Mouse (Mus musculus) spleen, adult 2 months (tissue): ENCODE results near the gene Wdfy1. TPM values are rescaled to one million over a fixed set of nuclear protein-coding genes. Genes with fewer than 3 reads are reported as not detected.

Experiments used
- DNase-seq, 2 experiments: peaks; one replicate each; pipeline versions ENCODE4 v3.0.0 to v3.0.0-alpha.2; 2012 to 2021; ENCODE audit warnings: low spot score in 2 of 2, low read depth in 1 of 2
- H3K27ac ChIP-seq: fragments of 200-500 bp; 2 replicates; pipeline ENCODE4 v1.5.1; 2012; ENCODE audit warnings: low read length, inconsistent platforms; ENCODE audit not compliant: insufficient read depth
- H3K27me3 ChIP-seq: fragments of 200-500 bp; 2 replicates; pipeline ENCODE4 v1.6.1; 2012; ENCODE audit warnings: mild to moderate bottlenecking, moderate library complexity, low read length, inconsistent platforms; ENCODE audit not compliant: control insufficient read depth, insufficient read depth
- H3K36me3 ChIP-seq: fragments of 200-500 bp; 2 replicates; pipeline ENCODE4 v1.6.1; 2012; ENCODE audit warnings: mild to moderate bottlenecking, low read length, inconsistent platforms; ENCODE audit not compliant: control insufficient read depth, insufficient read depth
- H3K4me1 ChIP-seq: fragments of 200-500 bp; 2 replicates; pipeline ENCODE4 v1.6.1; 2011; ENCODE audit warnings: inconsistent platforms; ENCODE audit not compliant: control insufficient read depth, insufficient read depth, insufficient read length
- H3K4me3 ChIP-seq: fragments of 200-500 bp; 2 replicates; pipeline ENCODE4 v1.5.1; 2011; ENCODE audit warnings: mild to moderate bottlenecking, inconsistent platforms; ENCODE audit not compliant: insufficient read depth, insufficient read length; ENCODE audit errors: extremely low read depth
- CTCF ChIP-seq: fragments of 200-500 bp; IDR thresholded peaks from 2 replicates; pipeline ENCODE4 v1.5.1; 2011; ENCODE audit warnings: mild to moderate bottlenecking, inconsistent platforms; ENCODE audit not compliant: insufficient read depth, insufficient read length, insufficient replicate concordance; ENCODE audit errors: extremely low read depth
- POLR2A ChIP-seq: fragments of 200-500 bp; IDR thresholded peaks from 2 replicates; pipeline ENCODE4 v1.6.1; 2011; ENCODE audit warnings: low read depth, low read length, inconsistent platforms
- WGBS: fragments of 180-500 bp; shearing (Covaris S2); methylation state at CpG from one replicate; pipeline ENCODE4 v1.1.7; 2018; 5-methylcytosine and 5-hydroxymethylcytosine counted together
- polyA plus RNA-seq: library from polyadenylated mRNA; depleted of rRNA; stranded (reverse); fragments of >200 nt; gene quantifications from 2 replicates; pipeline ENCODE4 v1.2.3, GENCODE M21; 2012

The Wdfy1 gene
- polyA plus RNA-seq, 1 experiment, result 22.1 TPM

- no peaks in the 10 kb centered on the region for H3K27me3 ChIP-seq
- H3K4me3 ChIP-seq, result peak overlapping the region; percentile 49; the same call in 1 of the 2 replicates
- peak overlapping the region; percentile 43 for H3K27ac ChIP-seq
- peaks cover 9% of the 10 kb centered on the region; the same call in 1 of the 2 replicates for H3K4me1 ChIP-seq
- TF ChIP-seq POLR2A (no peak), CTCF (no peak)
- peak; percentile 9 to 29 for DNase-seq
- H3K36me3 ChIP-seq, result peaks cover 10% of the 10 kb centered on the region
- WGBS, result 5% methylated on average over 18 of the region's 18 CpGs
These were observed 64.5 kb downstream of the Wdfy1 start for GRCm38 (mm10) chr1:79711147-79712126.

DNA sequence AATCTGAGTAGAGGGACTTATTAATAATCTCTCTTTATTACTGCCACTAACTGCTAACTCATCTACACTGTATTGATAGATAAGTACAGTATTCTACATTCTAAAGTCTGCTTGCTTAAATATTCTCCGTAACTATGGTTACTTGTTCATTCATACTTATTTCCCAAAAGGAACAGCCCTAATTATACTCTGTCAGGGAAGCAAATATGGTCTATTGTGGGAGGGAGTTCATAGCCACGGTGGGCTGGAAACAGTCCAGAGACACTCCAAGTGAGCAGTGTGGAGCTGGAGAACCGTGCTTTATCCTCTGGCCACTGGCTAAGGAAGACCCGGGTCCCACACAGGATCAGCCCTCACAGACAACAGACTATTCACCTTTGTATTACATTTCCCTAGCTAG lies 65.3 kb downstream of the Wdfy1 start:
- Histone ChIP-seq H3K4me3 (no peak overlapping the region), H3K4me1 (peaks cover 9% of the 10 kb centered on the region; the same call in 1 of the 2 replicates), H3K36me3 (peaks cover 12% of the 10 kb centered on the region), H3K27ac (no peak overlapping the region), H3K27me3 (no peaks in the 10 kb centered on the region)
- no peak for DNase-seq
- WGBS, result 15% methylated on average over 4 of the region's 4 CpGs
- TF ChIP-seq POLR2A, result no peak
- no peak for TF ChIP-seq CTCF

DNA sequence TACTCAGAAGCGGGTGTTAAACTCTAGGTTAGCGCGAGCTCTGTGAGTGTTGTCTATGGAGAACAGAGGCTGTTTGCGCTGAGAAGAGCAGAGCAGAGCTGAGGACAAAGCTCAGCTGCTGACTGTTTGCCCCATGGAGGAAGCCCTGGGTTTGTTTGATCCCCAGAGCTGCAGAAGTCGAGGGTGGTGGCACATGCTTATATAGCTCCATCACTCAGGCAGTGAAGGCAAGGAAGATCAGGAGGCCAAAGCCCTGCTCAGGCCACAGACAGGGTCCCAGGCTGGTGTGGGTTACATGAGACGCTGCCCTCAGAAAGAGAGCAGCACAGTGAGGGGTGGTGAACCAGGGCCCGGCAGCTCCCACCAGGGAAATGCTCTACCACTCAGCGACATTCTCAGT lies 65.7 kb downstream of the Wdfy1 start:
- Histone ChIP-seq H3K27me3 (no peaks in the 10 kb centered on the region), H3K36me3 (peaks cover 12% of the 10 kb centered on the region), H3K4me3 (no peak overlapping the region), H3K27ac (no peak overlapping the region), H3K4me1 (peaks cover 9% of the 10 kb centered on the region; the same call in 1 of the 2 replicates)
- WGBS, result 41% methylated on average over 8 of the region's 8 CpGs
- no peak for TF ChIP-seq CTCF
- no peak for DNase-seq

- Histone ChIP-seq H3K27me3 (no peaks in the 10 kb centered on the region), H3K27ac (no peak overlapping the region), H3K4me3 (no peak overlapping the region), H3K36me3 (peaks cover 12% of the 10 kb centered on the region), H3K4me1 (peaks cover 9% of the 10 kb centered on the region; the same call in 1 of the 2 replicates)
- WGBS, result 84% methylated on average over 9 of the region's 9 CpGs
- no peak for TF ChIP-seq POLR2A
- TF ChIP-seq CTCF, result no peak
- no peak for DNase-seq
These were observed 68.6 kb downstream of the Wdfy1 start for GRCm38 (mm10) chr1:79707383-79707782.

DNA sequence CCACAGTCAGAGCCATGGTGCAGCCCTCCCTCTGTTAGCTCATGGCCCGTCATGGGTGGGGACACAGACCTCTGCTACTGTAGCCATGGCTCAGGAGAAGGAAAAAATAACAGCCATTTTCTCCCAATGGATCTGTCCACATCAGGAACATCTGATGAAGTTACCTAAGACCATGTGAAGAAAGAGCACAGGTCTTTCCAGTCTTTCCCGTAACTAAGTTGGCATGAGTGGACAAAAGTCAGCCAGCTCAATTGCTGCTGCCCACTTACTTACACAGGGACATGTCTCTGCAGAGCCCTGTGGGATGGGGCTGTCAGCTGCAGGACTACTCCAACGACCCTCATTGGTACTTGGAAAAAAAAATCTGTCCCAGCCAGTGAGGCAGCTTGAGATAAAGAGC lies 69.2 kb downstream of the Wdfy1 start:
- Histone ChIP-seq H3K27me3 (no peaks in the 10 kb centered on the region), H3K4me1 (peaks cover 6% of the 10 kb centered on the region; the same call in 1 of the 2 replicates), H3K27ac (no peak overlapping the region), H3K36me3 (peaks cover 12% of the 10 kb centered on the region), H3K4me3 (no peak overlapping the region)
- no peak for DNase-seq
- WGBS, result 87% methylated on average over 3 of the region's 3 CpGs
- TF ChIP-seq POLR2A (no peak), CTCF (no peak)

DNA sequence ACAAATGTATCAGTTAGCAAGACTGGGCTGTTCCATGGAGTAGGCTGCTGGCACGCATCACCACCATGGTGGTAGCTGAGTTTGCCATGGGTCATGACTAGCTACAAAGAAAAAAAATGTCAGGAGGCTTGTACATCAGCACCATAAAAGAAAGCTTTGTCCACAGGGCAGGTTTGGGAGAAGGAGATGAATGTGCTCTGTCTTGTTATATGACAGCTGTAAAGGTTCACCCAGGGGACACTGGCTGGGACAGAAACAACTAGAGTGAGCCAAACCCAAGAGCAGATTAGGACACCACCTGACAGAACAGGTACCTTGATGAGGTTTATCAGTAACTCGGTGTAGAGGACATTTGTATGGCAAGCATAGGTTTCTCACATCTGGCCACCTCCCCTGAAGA lies 71.3 kb downstream of the Wdfy1 start:
- 89% methylated on average over 2 of the region's 2 CpGs for WGBS
- Histone ChIP-seq H3K27me3 (no peaks in the 10 kb centered on the region), H3K4me1 (no peaks in the 10 kb centered on the region), H3K27ac (no peak overlapping the region), H3K36me3 (peaks cover 12% of the 10 kb centered on the region), H3K4me3 (no peak overlapping the region)
- TF ChIP-seq CTCF (no peak), POLR2A (no peak)
- DNase-seq, result no peak

DNA sequence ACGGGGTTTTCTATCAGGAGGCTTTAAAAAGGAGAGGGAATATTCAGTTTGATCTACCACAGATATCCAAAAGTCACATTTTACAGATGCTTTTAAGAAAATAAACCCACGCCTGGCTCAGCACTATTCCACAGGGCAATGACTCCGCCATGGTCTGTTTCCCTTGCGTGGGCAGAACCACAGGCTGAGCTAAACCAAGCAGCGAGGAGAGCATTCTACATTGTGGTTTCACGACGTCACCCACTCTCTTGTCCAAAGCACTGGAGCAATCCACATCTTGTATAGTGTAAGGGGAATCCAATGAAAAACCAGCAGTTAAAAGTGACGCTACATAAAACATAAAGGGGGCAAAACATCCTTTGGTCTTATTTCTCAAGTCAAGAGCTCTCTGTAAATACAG lies 72.4 kb downstream of the Wdfy1 start:
- Histone ChIP-seq H3K4me3 (no peak overlapping the region), H3K4me1 (no peaks in the 10 kb centered on the region; the same call in 1 of the 2 replicates), H3K36me3 (peaks cover 12% of the 10 kb centered on the region), H3K27me3 (no peaks in the 10 kb centered on the region), H3K27ac (no peak overlapping the region)
- 28% methylated on average over 8 of the region's 8 CpGs for WGBS
- TF ChIP-seq POLR2A (no peak), CTCF (no peak)
- DNase-seq, result no peak
